Mouse (Mus musculus) ES-E14 (cell line): ENCODE results near the gene Pidd1.

Source experiments
- CHD2 ChIP-seq: IDR thresholded peaks from 2 replicates; pipeline ENCODE4 v1.6.1; 2014; ENCODE audit warnings: mild to moderate bottlenecking, low read depth, low read length, inconsistent platforms
- MAFK ChIP-seq: IDR thresholded peaks from 2 replicates; pipeline ENCODE4 v1.6.1; 2014; ENCODE audit warnings: mild to moderate bottlenecking, low read depth, low read length, inconsistent platforms; ENCODE audit not compliant: insufficient read depth
- ZC3H11A ChIP-seq: IDR thresholded peaks from 2 replicates; pipeline ENCODE4 v1.6.1; 2012; ENCODE audit warnings: low read depth, mild to moderate bottlenecking, inconsistent platforms, low read length, borderline replicate concordance
- ZNF384 ChIP-seq: IDR thresholded peaks from 2 replicates; pipeline ENCODE4 v1.6.1; 2012; ENCODE audit warnings: low read depth, low read length, inconsistent platforms

DNA sequence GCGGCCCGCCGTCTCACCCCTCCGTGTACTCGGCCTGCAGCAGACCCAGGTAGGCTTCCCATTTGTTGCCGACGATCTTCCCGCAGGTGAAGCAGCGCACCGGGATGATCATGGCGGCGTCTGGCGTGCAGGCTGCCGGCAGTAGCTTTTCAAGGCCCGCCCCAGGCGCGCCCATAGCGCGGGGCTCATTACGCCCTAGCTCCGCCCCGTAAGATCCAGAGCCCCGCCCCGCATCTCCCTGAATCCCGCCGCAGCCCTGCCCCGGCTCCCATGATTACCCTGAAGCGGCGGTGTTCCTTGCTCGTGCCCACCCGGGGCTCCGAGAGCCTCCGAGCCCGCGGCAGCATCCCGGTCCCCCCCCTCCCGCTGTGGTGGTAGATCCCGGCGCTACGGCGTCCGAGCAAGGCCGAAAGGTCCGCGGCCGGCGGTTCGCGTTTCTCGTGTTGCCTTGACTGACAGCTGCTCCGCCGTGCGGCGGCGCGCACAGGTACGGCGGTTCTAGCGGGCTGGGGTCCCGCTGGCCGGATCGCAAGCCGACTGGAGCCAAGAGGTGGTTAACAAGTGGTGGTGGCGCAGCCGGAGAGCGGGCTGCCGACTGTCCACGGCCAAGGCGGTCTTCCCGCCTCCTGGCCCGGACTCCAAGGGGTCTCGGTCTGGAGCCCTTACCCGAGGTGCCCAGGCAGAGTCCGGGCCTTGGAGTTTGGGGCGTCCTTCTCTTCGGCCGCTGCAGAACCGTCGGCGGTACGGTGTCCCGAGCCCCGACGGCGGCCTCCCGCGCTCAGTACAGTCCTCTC is 31.4 kb upstream of the Pidd1 start, which contains the start of the genes Polr2l and Tspan4:
- TF ChIP-seq CHD2: no peak
- TF ChIP-seq ZNF384: no peak
- TF ChIP-seq MAFK: no peak
- TF ChIP-seq ZC3H11A: no peak
